Mouse (Mus musculus): ENCODE results near the gene Faiml. TPM values are rescaled to one million over a fixed set of nuclear protein-coding genes. Genes with fewer than 3 reads are reported as not detected.

Faiml gene
- not detected for total RNA-seq (2021)
- long read RNA-seq, experiment 1, result 0 reads
- long read RNA-seq, experiment 2, result 0 reads

DNA sequence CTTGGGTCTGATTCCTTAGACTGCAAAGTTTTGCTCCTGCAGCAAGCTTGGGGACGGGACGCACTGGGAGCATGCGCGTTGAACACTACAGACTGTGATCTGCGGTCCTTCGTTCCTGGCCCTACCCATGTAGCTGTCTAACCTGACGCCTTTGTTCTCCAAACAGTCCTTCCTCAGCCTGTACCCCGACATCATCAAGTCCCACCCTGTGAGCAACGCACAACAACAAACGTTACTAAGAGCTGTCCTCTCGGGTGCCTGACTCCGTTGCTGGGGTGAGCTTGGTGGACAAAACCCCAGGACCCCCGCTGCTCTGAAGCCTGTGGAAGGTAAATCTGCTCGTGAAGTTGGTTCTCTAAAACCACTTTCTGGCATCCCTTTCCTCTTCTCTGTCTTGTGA, at the start of gene Faiml:
TSS of gene Faiml (minus strand) at position 101 of the 400 bp plus-strand sequence.
- DNase-seq, result no peak

- no peak for DNase-seq
These were observed 21.9 kb upstream of the Faiml start for GRCm38 (mm10) chr9:99258891-99259290.

- no peak for DNase-seq
These were observed 19.8 kb upstream of the Faiml start for GRCm38 (mm10) chr9:99256821-99257220.

DNA sequence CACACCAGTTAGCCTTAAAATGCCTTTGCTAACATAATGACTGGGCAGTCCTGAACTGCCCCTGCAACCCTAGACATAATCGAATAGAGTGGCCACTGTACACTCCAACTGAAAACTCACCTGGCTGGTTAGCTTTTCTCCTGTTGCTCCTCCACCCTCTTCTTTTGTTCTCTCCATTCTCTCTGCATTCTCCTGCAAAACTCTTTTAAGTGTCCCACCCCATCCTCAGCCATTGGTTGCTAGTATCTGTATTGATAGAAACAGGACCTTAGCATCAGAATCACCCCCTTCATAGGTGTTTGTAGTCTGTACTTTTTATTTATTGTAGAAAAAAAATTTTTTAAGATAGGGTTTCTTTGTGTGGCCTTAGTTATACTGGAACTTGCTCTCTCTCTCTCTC, 19.2 kb upstream of the Faiml start:
- DNase-seq, result no peak

DNA sequence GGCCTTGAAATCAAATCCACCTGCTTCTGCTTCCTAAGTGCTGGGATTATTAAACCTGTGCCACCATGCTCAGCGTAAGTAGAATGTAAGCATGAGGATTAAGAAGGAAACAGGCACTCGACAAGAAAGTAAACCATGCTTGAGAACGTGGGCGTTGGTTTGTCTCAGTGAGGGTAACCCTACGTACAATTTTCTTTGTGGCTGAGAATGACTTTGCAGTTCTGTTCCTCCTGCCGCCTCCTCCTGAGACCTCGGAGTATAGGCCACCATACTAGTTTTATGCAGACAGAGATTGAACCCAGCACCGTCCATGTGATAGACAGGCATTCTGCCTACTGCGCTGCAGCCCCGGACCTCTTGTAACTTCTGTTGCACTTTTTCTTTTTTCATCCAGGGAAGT, 16.8 kb upstream of the Faiml start:
- DNase-seq, result no peak

- DNase-seq, result no peak
These were observed 11.9 kb upstream of the Faiml start for GRCm38 (mm10) chr9:99248906-99249305.

DNA sequence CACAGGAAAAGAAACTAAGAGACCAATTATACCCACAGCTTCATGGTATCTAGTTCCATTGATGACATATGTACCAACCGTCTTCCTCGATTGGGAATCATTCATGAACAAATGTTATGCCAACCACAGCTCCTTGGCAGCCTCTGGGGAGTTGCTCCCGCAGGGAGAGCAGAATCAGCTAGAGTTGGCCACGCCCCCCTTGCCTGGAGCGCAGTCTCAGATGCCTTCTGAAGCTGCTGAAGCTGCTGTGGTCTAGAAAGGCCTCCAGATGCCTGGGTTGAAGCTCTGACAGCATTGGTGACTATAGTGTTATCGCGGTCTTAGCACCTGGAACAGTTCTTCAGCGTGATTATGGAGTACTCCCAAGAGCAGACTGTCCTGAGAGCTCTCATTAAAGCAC, 11.3 kb upstream of the Faiml start:
- peak; percentile 22 for DNase-seq

DNA sequence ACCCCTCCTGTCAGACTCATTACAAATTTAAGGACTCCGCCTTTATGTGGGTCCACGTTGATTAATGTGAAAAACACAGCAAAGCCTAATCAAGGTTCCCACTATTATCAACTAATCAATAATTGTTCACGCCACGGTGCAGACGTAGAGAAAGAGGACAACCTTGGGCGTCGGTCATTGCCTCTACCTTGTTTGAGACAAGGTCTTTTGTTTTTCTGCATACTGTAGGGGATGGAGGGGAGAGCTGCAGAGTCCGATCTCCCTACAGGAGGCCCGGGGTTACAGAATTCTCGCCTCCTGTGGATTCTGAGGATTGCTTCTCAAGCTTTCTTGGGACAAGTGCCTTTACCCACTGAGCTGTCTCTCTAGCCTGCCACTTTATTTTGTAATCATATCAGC, 6.9 kb upstream of the Faiml start:
- DNase-seq, result peak; percentile 8

- peak; percentile 98 for DNase-seq
These were observed 6.3 kb upstream of the Faiml start, which contains the start of gene Cep70 for GRCm38 (mm10) chr9:99243190-99243894. Gene Cep70, plus strand, starts transcription at chr9:99243367.

DNA sequence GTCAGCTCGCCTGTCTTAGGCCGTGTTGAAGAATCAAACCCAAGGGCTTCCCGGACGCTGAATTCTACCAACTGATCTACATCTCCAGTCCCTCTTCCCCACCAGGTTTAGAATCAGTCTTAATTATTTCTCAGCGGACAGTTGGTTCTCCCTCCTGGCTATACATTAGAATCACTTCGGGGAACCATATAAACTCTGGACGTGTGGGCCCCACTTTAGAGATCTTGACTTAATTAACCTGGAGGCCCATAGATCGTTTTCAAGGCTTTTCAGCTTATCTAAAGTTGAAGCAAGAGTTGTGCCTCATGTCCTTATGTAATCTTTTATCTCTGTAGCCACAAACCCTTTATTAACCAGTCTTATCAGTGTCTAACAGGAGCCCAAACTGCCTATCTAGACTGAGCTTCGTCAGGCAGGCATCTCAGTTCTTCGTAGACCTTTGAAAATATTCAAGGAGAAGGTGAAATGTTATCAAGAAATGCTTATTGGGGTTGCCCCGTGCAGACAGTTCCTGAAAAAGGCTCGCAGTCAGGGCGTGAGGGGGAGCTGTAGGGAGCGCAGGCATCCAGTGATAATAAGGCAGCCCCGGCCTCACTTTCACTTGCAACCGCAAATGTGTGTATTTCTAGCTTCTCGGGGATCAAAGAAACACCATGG, 5.6 kb upstream of the Faiml start:
- no peak for DNase-seq

DNA sequence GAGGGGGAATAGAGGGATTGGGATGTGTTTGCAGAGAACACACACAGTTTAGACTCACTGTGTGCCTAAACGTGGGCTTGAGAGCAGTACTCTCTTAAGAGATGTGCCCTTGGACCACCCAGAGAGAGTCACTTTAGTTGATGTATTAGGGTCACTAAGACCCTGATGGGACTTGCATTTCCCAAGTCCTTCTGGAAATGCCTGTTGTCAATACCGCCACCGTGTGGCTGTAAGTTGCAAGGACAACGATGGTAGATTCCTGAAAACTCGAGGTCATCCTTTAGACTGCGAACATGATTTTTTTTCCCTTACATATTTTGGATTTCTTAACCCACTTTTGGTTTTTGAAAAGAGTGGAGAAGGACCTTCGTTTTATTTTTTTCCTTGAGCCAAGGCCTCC, 5.0 kb upstream of the Faiml start:
- peak; percentile 70 for DNase-seq

DNA sequence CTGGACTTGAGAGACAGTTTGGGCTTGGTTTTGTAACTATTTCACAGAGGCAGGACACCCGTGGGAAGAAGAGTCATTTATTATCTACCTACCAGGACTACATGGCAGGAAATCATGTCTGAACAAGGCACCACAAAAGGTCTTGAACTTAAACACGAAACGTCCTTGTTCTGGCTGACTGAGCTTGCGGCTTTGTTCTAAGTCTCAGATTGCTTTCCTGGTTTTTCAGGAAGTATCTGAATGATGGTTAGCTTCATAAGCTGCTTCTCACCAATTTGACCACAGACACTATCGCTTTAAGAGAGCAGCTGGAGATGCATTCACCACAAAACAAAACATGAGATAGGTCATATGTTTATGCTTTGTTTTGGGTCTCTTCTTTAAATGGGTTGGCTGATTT, 3.5 kb upstream of the Faiml start:
- DNase-seq, result no peak

- peak; percentile 23 for DNase-seq
These were observed 2.2 kb upstream of the Faiml start for GRCm38 (mm10) chr9:99239256-99239655.

DNA sequence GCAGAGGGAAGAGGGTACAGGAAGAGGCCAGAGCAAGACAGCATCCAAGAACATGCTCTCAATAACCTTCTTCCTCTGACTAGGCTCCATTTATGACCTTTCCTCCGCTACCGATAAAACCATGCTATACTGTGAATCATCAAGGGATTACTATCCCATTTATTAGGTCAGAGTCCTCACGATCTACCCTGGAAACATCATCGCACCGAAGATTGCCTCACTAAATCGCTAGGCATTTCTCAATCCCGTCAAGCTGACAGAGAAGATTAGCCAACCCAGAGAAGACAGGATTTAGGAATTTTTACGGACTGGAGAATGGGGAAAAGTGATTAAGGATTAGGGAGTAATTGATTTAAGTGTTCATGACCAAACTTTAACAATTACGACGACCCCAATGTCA, 1.2 kb upstream of the Faiml start:
- DNase-seq, result no peak

DNA sequence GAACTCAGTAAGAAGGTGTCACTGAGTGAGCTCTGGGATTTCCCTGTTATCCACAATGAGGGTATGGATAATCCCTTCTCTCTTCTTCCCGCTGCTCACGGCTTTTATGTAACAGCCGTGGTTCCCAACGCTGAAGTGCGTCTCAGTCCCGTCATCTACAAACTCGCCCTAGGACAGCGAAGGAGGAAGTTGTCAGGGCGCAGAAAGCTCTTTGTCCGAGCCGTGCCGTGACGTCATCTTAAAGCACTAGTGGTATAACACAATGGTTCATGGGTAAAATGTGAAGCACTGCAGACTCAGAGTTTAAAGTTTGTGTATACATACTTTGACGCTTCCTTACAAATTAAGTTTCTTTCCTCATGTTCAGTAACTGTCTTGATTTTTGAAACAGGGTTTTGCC, 7.6 kb downstream of the Faiml start:
- DNase-seq, result no peak

DNA sequence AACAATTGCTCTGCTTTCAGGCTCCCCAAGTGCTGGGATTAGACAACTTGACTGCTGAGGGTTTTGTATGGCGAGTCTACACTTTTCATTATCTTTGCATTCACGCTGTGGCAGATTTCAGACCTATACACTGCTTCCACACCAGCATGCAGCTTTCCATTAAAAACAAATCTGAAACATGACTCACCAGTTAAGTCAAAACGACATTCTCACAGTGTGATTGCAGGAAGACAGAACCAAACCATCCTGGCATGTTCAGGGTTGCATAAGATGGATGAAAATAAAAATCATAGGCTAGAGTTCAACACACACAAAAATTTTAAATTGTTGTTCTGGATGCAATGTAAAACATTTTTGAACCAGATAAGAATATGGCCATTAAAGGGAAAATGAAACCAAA, 12.5 kb downstream of the Faiml start:
- no peak for DNase-seq

DNA sequence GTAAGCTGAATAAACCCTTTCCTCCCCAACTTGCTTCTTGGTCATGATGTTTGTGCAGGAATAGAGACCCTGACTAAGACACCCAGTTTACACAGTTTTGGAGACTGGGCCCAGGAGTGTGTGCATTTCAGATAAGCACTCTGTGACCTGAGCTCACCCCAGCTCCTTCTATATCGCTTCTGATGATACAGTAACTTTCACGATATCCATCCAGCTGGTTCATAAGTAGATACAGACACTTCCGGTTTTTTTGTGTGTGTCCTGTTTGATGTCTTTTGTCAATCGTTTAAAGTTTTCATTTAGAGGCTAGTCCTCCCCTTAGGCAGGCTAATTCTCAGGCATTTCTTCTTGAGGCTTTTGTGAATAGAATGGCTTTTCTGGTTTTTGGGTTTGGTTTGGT, 15.4 kb downstream of the Faiml start:
- DNase-seq, result no peak

- DNase-seq, result peak; percentile 79
These were observed 18.9 kb downstream of the Faiml start for GRCm38 (mm10) chr9:99217999-99218719.

DNA sequence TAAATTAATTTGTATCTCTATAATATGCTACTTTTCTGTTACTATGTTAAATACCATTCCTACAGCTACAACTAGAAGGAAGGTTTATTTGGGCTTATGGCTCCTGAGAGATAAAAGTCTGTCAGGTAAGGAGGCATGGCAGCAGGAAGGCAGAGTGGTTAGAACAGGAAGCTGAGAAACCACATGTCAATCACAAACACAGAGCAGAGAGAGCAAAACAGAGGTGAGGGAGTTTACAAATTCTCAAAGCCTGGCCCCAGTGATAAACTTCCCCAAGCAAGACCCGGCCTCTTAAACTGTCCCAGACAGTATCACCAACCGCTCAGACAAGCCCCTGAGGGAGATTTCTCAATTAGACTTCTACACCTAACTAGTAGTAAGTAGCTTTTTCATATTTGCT, 20.9 kb downstream of the Faiml start:
- no peak for DNase-seq

- no peak for DNase-seq
These were observed 24.4 kb downstream of the Faiml start for GRCm38 (mm10) chr9:99212643-99213042.

DNA sequence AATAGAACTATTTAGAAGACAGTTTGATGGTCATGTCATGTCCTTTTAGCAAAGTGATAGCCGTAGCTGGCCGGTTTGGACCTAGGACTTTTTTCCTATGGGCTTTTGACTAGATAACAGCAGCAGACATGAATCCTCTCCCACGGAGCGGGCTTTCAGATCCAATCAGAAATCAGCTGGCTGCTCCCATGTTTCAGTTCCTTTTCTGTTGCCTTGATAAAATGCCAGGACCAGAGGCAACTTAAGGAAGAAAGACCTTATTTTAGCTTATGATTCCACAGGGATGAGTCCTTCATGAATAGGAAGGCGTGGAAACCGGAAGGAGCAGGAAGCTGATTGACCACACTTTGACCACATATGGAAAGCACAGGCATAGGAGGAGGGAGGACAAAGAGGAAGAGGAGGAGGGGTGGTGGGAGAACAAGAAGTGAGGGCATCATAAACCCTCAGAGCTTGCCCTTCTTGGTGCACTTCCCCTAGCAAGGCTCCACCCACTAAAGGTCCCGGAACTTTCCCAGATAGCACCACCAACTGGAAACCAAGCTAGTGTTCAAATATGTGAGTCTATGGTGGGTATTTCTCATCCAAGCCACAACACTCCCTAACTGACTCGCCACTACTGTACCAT, 53.9 kb downstream of the Faiml start:
- no peak for DNase-seq

- DNase-seq, result no peak
These were observed 54.9 kb downstream of the Faiml start for GRCm38 (mm10) chr9:99182121-99182520.

GRCm38 (mm10) chr9:99180272-99180671, 56.8 kb downstream of the Faiml start:
- DNase-seq, result no peak
